Mouse (Mus musculus) granulocyte monocyte progenitor cell, adult 5-6 weeks (primary cell): ENCODE measurements at regions not wholly inside any gene's neighbourhood (a gene's known extent, or its start where the extent isn't known, plus 50 kb on each side); places are given as distances from the start of the nearest gene placed in this dataset.

ENCODE experiments used
- ATAC-seq: replicated peaks from 2 replicates; pipeline ENCODE4 v1.8.0; 2016; ENCODE audit warnings: mild to moderate bottlenecking, moderate TSS enrichment, inconsistent platforms; ENCODE audit not compliant: poor library complexity, severe bottlenecking

DNA sequence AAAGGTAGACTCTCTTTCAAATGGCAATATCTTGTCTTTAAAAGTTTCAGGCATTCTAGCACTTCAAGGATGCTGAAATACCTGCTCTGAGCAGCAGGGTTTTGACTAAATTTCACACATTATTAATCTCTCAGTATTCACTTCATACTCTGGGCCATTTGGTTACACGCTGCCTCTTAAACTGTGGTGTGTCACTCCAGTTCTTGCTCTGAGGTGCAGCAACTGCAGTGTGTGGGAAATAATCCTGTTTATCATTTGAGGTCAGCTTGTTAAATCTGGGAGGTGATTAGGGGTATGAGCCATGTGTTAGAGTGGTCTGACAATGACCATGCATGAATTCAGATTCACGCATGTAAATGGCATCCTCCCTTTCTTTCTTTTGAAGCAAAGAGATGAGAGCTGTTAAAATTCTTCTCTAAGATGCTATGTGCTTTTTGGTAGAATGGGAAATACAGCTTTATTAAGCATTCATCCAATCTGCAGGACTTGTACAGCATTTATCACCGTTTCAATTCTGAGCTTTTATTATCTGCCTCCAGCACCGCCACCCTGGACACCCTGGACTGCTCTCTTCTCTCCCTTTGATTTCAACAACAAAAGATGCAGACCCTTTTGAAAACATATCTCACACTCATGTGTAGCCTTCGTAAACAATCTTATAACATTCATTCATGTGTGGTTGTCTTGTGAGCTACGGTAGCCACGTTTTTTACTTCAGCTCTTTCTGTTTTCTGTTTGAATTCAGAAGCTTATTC is 362.4 kb upstream of the Gm38303 start:
- ATAC-seq = no peak

DNA sequence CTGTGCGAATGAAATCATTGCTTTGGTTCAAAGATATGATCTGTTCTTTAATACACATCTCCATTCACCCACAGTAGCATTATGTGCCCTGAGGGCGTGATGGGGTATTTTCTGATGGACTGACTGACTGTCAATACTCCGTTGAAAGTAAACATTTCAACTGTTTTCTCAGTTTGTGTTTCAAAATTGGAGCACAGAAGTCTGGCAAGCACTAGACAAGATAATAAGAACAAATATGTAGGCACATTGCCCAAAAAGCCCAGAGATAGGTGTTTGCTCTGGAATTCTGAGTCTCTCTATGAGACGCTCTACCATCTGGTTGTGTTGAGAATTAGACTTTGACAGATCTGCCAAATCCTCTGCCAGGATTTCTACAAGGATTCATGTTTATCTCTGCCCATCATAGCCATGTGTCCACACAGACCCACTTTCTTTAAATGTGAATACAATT is 350.0 kb upstream of the Gm38303 start:
- ATAC-seq = no peak

GRCm38 (mm10) chr3:10684885-10685500 is 349.5 kb upstream of the Gm38303 start:
- ATAC-seq = peak; percentile 46; the same call in 1 of the 2 replicates

GRCm38 (mm10) chr3:10681938-10682337 is 346.5 kb upstream of the Gm38303 start:
- no peak for ATAC-seq

DNA sequence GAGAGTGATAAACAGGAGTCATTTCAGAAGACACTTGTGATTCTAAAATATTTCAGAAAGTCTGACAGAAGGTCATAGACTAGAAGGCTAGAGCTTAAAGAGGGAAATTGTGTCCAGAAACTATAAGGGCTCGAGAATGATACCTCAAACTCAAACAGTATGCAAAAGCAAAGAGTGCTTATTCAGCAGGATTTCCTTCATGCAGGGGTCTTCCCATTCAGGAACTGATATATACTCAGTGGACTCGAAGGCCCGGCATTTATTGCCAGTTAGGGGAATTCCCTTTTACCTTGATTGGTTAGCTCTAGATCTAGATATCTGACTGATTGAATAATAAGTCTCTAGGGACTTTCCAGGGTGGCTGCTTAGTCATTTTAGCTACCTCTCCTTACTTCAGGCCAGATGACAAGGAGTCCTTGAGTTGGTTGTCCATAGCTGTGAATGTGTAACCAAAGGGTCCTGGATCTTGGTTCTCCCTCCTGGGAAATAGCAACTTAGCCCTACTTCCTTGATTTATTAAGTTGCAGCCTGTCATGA is 312.6 kb upstream of the Gm38303 start:
- no peak for ATAC-seq
